Mouse (Mus musculus) left cerebral cortex, adult 2 months (tissue): Measurements from ENCODE around the gene Pzp. TPM values are rescaled to one million over a fixed set of nuclear protein-coding genes. Genes with fewer than 3 reads are reported as not detected.

ENCODE experiments used
- DNase-seq, 2 experiments: peaks; one replicate each; pipeline ENCODE4 v3.0.0; 2021 to 2022; ENCODE audit warnings: low spot score in 2 of 2, mixed read lengths in 1 of 2; ENCODE audit errors: extremely low spot score in 1 of 2
- H3K27ac ChIP-seq: fragments of 200-600 bp; 2 replicates; pipeline ENCODE4 v1.8.1; 2022
- H3K4me3 ChIP-seq: fragments of 200-600 bp; 2 replicates; pipeline ENCODE4 v1.8.1; 2022
- CTCF ChIP-seq: fragments of 200-600 bp; IDR thresholded peaks from 2 replicates; pipeline ENCODE4 v1.8.1; 2022; ENCODE audit warnings: antibody characterized with exemption, mild to moderate bottlenecking, moderate library complexity
- intact Hi-C: fragments of 180-260 bp; cut with DNase I; formaldehyde crosslinking; loops from one replicate; pipeline ENCODE4 v1.15.1; 2025
- long read RNA-seq, 2 experiments: library from polyadenylated mRNA; stranded (forward); transcript quantifications; one replicate each; pipeline ENCODE4 v2.0.0; 2021; ENCODE audit warnings: borderline mapping rate in 2 of 2
- total RNA-seq, 2 experiments: library from RNA; stranded (reverse); gene quantifications; 2 replicates each; pipeline ENCODE4 v1.2.3; 2021

The Pzp gene
- total RNA-seq = not detected
- long read RNA-seq, experiment 1, partial matches to known transcripts = 0 of 2 reads
- long read RNA-seq, experiment 1, other reads (novel, unspliced or antisense) = 2 of 2 reads
- long read RNA-seq, experiment 2, partial matches to known transcripts = 0 of 2 reads
- long read RNA-seq, experiment 2, other reads (novel, unspliced or antisense) = 2 of 2 reads

GRCm38 (mm10) chr6:128526601-128527000 is at the start of gene Pzp:
Gene Pzp (minus strand): TSS chr6:128526720.
- no peak for TF ChIP-seq CTCF
- intact Hi-C loops = no loop called here
- no peak for DNase-seq
- Histone ChIP-seq H3K4me3 (no peak within 1 kb of the TSS), H3K27ac (no peak within 1 kb of the TSS)

GRCm38 (mm10) chr6:128566589-128566988 is 40.1 kb upstream of the Pzp start:
- no peak for TF ChIP-seq CTCF
- no peak overlapping the region for H3K27ac ChIP-seq

GRCm38 (mm10) chr6:128554049-128554448 is 27.5 kb upstream of the Pzp start:
- intact Hi-C loops = no loop called here
- Histone ChIP-seq H3K4me3 (no peak overlapping the region), H3K27ac (no peak overlapping the region)
- TF ChIP-seq CTCF = no peak
- no peak for DNase-seq

More at GRCm38 (mm10) chr6:128566589-128566988, 40.1 kb upstream of the Pzp start:
- no peak for DNase-seq
- no peak overlapping the region for H3K4me3 ChIP-seq
- intact Hi-C loops = no loop called here

GRCm38 (mm10) chr6:128549463-128550452 is 23.2 kb upstream of the Pzp start:
- Histone ChIP-seq H3K4me3 (no peak overlapping the region), H3K27ac (no peak overlapping the region)
- no peak for DNase-seq
- intact Hi-C loops = no loop called here
- TF ChIP-seq CTCF = no peak

GRCm38 (mm10) chr6:128548532-128548931 is 22.0 kb upstream of the Pzp start:
- no peak for TF ChIP-seq CTCF
- intact Hi-C loops = no loop called here

GRCm38 (mm10) chr6:128545402-128545801 is 18.9 kb upstream of the Pzp start:
- no peak for TF ChIP-seq CTCF
- H3K4me3 ChIP-seq = no peak overlapping the region

More at GRCm38 (mm10) chr6:128548532-128548931, 22.0 kb upstream of the Pzp start:
- Histone ChIP-seq H3K4me3 (no peak overlapping the region), H3K27ac (no peak overlapping the region)
- DNase-seq = no peak

GRCm38 (mm10) chr6:128543226-128543625 is 16.7 kb upstream of the Pzp start:
- Histone ChIP-seq H3K27ac (peak overlapping the region; percentile 51), H3K4me3 (peak overlapping the region; percentile 39)
- no peak for TF ChIP-seq CTCF
- peak; percentile 15 to 31 for DNase-seq
- intact Hi-C loops = no loop called here

More at GRCm38 (mm10) chr6:128545402-128545801, 18.9 kb upstream of the Pzp start:
- H3K27ac ChIP-seq = no peak overlapping the region
- intact Hi-C loops = no loop called here
- no peak for DNase-seq

- H3K27ac ChIP-seq = no peak overlapping the region
- intact Hi-C loops = no loop called here
- TF ChIP-seq CTCF = no peak
- no peak overlapping the region for H3K4me3 ChIP-seq
- no peak for DNase-seq
These were observed 8.7 kb upstream of the Pzp start for GRCm38 (mm10) chr6:128535250-128535649.

- Histone ChIP-seq H3K4me3 (no peak overlapping the region), H3K27ac (no peak overlapping the region)
- no peak for DNase-seq
- TF ChIP-seq CTCF = no peak
- intact Hi-C loops = no loop called here
These were observed 6.8 kb upstream of the Pzp start for GRCm38 (mm10) chr6:128533296-128533695.

GRCm38 (mm10) chr6:128532701-128533100 is 6.2 kb upstream of the Pzp start:
- Histone ChIP-seq H3K27ac (no peak overlapping the region), H3K4me3 (no peak overlapping the region)
- no peak for TF ChIP-seq CTCF
- DNase-seq = no peak
- intact Hi-C loops = no loop called here

- no peak for DNase-seq
- no peak overlapping the region for H3K4me3 ChIP-seq
- intact Hi-C loops = no loop called here
- no peak overlapping the region for H3K27ac ChIP-seq
- no peak for TF ChIP-seq CTCF
These were observed 2.0 kb upstream of the Pzp start for GRCm38 (mm10) chr6:128528491-128528890.

GRCm38 (mm10) chr6:128527110-128527509 is 590 bp upstream of the Pzp start:
- H3K27ac ChIP-seq = no peak overlapping the region
- no peak overlapping the region for H3K4me3 ChIP-seq
- TF ChIP-seq CTCF = no peak
- intact Hi-C loops = no loop called here
- no peak for DNase-seq

GRCm38 (mm10) chr6:128525801-128526200 is 719 bp downstream of the Pzp start:
- no peak for DNase-seq
- no peak for TF ChIP-seq CTCF
- Histone ChIP-seq H3K4me3 (no peak overlapping the region), H3K27ac (no peak overlapping the region)
- intact Hi-C loops = no loop called here
